Comparison of ENCODE assay signal across 22 mouse cellular contexts in the genomic region with DNA sequence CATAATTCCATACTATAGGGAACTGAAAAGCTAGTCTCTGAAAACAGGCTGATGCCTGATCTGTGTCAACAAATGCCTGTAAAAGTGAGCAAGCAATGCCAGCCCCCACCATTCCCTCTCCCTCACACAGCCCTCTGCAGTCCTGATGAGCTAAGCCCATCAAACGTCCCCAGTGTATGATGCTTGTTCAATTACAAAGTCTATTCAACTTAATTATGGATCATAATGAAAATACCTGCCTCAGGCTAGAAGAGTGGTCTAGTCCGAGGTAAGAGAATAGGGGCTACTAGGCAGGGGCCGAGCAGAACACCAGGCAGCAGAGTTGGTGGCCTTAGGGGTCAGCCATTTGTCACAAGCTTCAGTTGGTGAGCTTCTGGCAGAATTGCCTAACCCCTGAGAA.
DNase-seq lines count a peak whose midpoint lies in the region; ATAC-seq and TF ChIP-seq lines count a peak whose summit lies in the region.
"Had no signal": no experiment of that assay in that cellular context is flagged by ENCODE, and none has a peak within 500 bp of the region (broad histone marks: within the 10 kb centered on the region; RNA-seq: fewer than 3 reads in every experiment).

No protein-coding gene starts in this region.

- H3K27ac ChIP-seq in forebrain, embryonic 12.5 days: no peak overlapping the region
- H3K27ac ChIP-seq in forebrain, embryonic 10.5 days: no peak overlapping the region
- no peak overlapping the region for H3K27ac ChIP-seq in embryonic facial prominence, embryonic 14.5 days (replicated peaks; ENCODE audit: low read depth, low read length)
- H3K27ac ChIP-seq in hindbrain, postnatal 0 days: no peak overlapping the region
- H3K27ac ChIP-seq in neural tube, embryonic 14.5 days (ENCODE audit: low read depth, low read length): no peak overlapping the region
- H3K27ac ChIP-seq: embryonic facial prominence, embryonic 13.5 days; heart, embryonic 10.5 days; limb, embryonic 10.5 days had no signal

- no peak overlapping the region for H3K4me3 ChIP-seq in forebrain, embryonic 12.5 days (replicated peaks)
- no peak overlapping the region for H3K4me3 ChIP-seq in forebrain, embryonic 10.5 days
- no peak overlapping the region for H3K4me3 ChIP-seq in embryonic facial prominence, embryonic 14.5 days (ENCODE audit: low read depth, low read length)
- H3K4me3 ChIP-seq in hindbrain, postnatal 0 days (ENCODE audit: low read length): no peak overlapping the region
- H3K4me3 ChIP-seq in neural tube, embryonic 14.5 days (ENCODE audit: low read depth, low read length): no peak overlapping the region
- H3K4me3 ChIP-seq: embryonic facial prominence, embryonic 13.5 days; heart, embryonic 10.5 days; limb, embryonic 10.5 days; megakaryocyte, embryonic 14.5 days; myocyte had no signal

- H3K9me3 ChIP-seq in forebrain, embryonic 12.5 days: no peaks in the 10 kb centered on the region
- H3K9me3 ChIP-seq in forebrain, embryonic 10.5 days: no peaks in the 10 kb centered on the region
- no peaks in the 10 kb centered on the region for H3K9me3 ChIP-seq in embryonic facial prominence, embryonic 14.5 days (ENCODE audit: control insufficient read depth, low read length)
- no peaks in the 10 kb centered on the region for H3K9me3 ChIP-seq in hindbrain, postnatal 0 days (ENCODE audit: low read length)
- H3K9me3 ChIP-seq in neural tube, embryonic 14.5 days (ENCODE audit: control insufficient read depth, low read length): no peaks in the 10 kb centered on the region
- H3K9me3 ChIP-seq: embryonic facial prominence, embryonic 13.5 days; G1E; heart, embryonic 10.5 days; limb, embryonic 10.5 days; megakaryocyte, embryonic 14.5 days had no signal

- DNase-seq in forebrain, embryonic 10.5 days (ENCODE audit: extremely low spot score, low spot score): no peak
- DNase-seq in embryonic facial prominence, embryonic 14.5 days (ENCODE audit: low spot score): no peak
- peak; percentile 10 for DNase-seq in hindbrain, postnatal 0 days (ENCODE audit: low spot score)
- DNase-seq in cerebellum, postnatal 4 days (ENCODE audit: low spot score in 2 of 2): no peak
- DNase-seq in cerebellum, adult 11-12 months: no peak
- no peak for DNase-seq in yolk sac, embryonic 10.5 days (ENCODE audit: low spot score)
- DNase-seq: adrenal gland, postnatal 10 days; cerebellum, adult 11 months; cerebellum, postnatal 25 days; kidney, adult 2 months; kidney, postnatal 25 days; lung, adult 18-20 months; thymus, postnatal 25 days had no signal

- 0 out of 2 replicates have a peak, but pooled peaks have one; percentile 27 for ATAC-seq in forebrain, embryonic 12.5 days (ENCODE audit: low FRiP score)
- ATAC-seq in embryonic facial prominence, embryonic 14.5 days (ENCODE audit: low read depth): peak; percentile 37; the same call in 1 of the 2 replicates
- peak; percentile 58; the same call in 1 of the 2 replicates for ATAC-seq in hindbrain, postnatal 0 days
- ATAC-seq in neural tube, embryonic 14.5 days (ENCODE audit: low read depth): peak; percentile 67
- ATAC-seq: activated CD4-positive, CD25-positive, alpha-beta regulatory T cell, adult 4 months had no signal

- H3K4me2 ChIP-seq in forebrain, embryonic 12.5 days: no peak overlapping the region
- no peak overlapping the region for H3K4me2 ChIP-seq in embryonic facial prominence, embryonic 14.5 days (ENCODE audit: low read depth, low read length)
- H3K4me2 ChIP-seq in hindbrain, postnatal 0 days (ENCODE audit: low read depth, low read length): no peak overlapping the region
- H3K4me2 ChIP-seq in neural tube, embryonic 14.5 days (ENCODE audit: low read depth, low read length): no peak overlapping the region
- H3K4me2 ChIP-seq: embryonic facial prominence, embryonic 13.5 days had no signal

- H3K27me3 ChIP-seq in forebrain, embryonic 12.5 days: no peaks in the 10 kb centered on the region
- H3K27me3 ChIP-seq in forebrain, embryonic 10.5 days (ENCODE audit: poor library complexity, severe bottlenecking): no peaks in the 10 kb centered on the region
- no peaks in the 10 kb centered on the region for H3K27me3 ChIP-seq in embryonic facial prominence, embryonic 14.5 days (replicated peaks; ENCODE audit: control insufficient read depth, insufficient read depth, low read length)
- no peaks in the 10 kb centered on the region for H3K27me3 ChIP-seq in hindbrain, postnatal 0 days (ENCODE audit: insufficient read depth, low read length)
- H3K27me3 ChIP-seq in neural tube, embryonic 14.5 days (ENCODE audit: control insufficient read depth, insufficient read depth, low read length): no peaks in the 10 kb centered on the region
- H3K27me3 ChIP-seq: embryonic facial prominence, embryonic 13.5 days; megakaryocyte, embryonic 14.5 days had no signal

- peaks cover 7% of the 10 kb centered on the region for H3K4me1 ChIP-seq in forebrain, embryonic 12.5 days
- peaks cover 12% of the 10 kb centered on the region for H3K4me1 ChIP-seq in forebrain, embryonic 10.5 days
- H3K4me1 ChIP-seq in embryonic facial prominence, embryonic 14.5 days (ENCODE audit: control insufficient read depth, insufficient read depth, low read length): no peaks in the 10 kb centered on the region
- no peaks in the 10 kb centered on the region for H3K4me1 ChIP-seq in hindbrain, postnatal 0 days (ENCODE audit: insufficient read depth, low read length)
- H3K4me1 ChIP-seq in neural tube, embryonic 14.5 days (ENCODE audit: control insufficient read depth, insufficient read depth, low read length): 0 out of 2 replicates have a peak, but pooled peaks cover 2% of the 10 kb centered on the region
- H3K4me1 ChIP-seq: embryonic facial prominence, embryonic 13.5 days; heart, embryonic 10.5 days; limb, embryonic 10.5 days; megakaryocyte, embryonic 14.5 days had no signal

- no peak overlapping the region for H3K9ac ChIP-seq in forebrain, embryonic 12.5 days
- H3K9ac ChIP-seq in embryonic facial prominence, embryonic 14.5 days (ENCODE audit: low read depth, low read length): no peak overlapping the region
- no peak overlapping the region for H3K9ac ChIP-seq in hindbrain, postnatal 0 days (replicated peaks; ENCODE audit: low read length)
- H3K9ac ChIP-seq in neural tube, embryonic 14.5 days (replicated peaks; ENCODE audit: low read depth, low read length): no peak overlapping the region
- H3K9ac ChIP-seq: embryonic facial prominence, embryonic 13.5 days had no signal

- no peaks in the 10 kb centered on the region for H3K36me3 ChIP-seq in forebrain, embryonic 12.5 days (replicated peaks)
- H3K36me3 ChIP-seq in forebrain, embryonic 10.5 days (replicated peaks): no peaks in the 10 kb centered on the region
- no peaks in the 10 kb centered on the region for H3K36me3 ChIP-seq in embryonic facial prominence, embryonic 14.5 days (ENCODE audit: control insufficient read depth, insufficient read depth, low read length)
- H3K36me3 ChIP-seq in hindbrain, postnatal 0 days (ENCODE audit: insufficient read depth, low read length): no peaks in the 10 kb centered on the region
- no peaks in the 10 kb centered on the region for H3K36me3 ChIP-seq in neural tube, embryonic 14.5 days (ENCODE audit: control insufficient read depth, insufficient read depth, low read length)
- H3K36me3 ChIP-seq: embryonic facial prominence, embryonic 13.5 days; G1E; heart, embryonic 10.5 days; limb, embryonic 10.5 days had no signal

- no peak for TF ChIP-seq CTCF in hindbrain, postnatal 0 days (IDR thresholded peaks at IDR 0.05; ENCODE audit: low read depth)

- 35% methylated on average over 3 of the region's 3 CpGs for WGBS in forebrain, embryonic 12.5 days
- 53% methylated on average over 3 of the region's 3 CpGs for WGBS in forebrain, embryonic 10.5 days
- 21% methylated on average over 3 of the region's 3 CpGs for WGBS in embryonic facial prominence, embryonic 14.5 days
- 50% methylated on average over 3 of the region's 3 CpGs for WGBS in hindbrain, postnatal 0 days
- WGBS in neural tube, embryonic 14.5 days: 34% methylated on average over 3 of the region's 3 CpGs
